Mouse (Mus musculus): ENCODE measurements around the gene Rab11fip3. TPM values are rescaled to one million over a fixed set of nuclear protein-coding genes. Genes with fewer than 3 reads are reported as not detected.
A peak's percentile ranks its signal among the peaks of the same experiment; 100 is the strongest.

Rab11fip3 gene
- polyA plus RNA-seq, 2 experiments from 2014 or later = 1.8 to 2.3 TPM

DNA sequence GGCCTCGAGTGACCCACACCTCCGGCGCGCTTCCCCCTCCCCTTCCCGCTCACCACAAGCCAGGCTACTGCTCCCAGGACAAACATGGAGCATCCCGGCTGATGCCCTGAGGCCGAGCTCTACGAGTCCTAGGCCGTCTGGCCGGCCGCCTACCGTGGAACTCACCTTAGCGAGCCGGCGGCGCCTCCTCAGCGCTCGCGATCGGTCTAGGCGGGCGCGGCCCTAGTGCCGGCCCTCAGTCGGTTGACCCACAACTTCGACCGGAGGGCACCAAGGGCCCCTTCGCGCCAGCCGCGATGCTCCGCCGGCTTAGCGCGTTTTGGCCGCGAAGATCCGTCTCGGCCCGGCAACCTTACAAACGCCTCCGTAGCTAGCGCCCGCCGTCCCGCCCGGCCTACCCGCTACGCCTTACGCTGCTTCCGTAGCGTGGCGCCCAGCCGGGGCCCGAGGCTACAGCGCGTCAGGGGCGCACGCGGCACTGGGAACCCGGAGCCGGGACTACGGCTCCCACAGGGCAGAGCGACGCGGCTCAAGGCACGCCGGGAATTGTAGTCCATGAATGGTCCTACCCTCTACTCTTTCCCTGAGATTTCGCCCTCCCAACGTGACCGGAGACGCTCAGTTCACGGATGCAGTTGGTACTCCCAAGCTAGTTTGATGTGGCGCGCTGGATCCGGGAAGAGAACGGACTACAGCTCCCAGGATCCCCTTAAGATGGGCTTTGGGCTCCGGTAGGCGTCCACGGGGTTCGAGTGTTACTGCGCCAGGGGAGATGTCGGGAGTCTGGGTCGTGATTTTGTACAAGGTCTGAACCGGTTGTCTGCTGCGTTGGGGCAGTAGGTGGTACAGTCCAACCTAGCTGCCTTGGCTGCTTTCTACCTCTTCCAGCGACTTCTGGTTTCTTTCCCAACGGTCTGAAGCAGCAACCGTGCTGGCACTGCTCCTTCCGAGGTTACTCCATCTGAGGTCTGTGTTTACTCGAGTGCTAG lies 83.8 kb downstream of the Rab11fip3 start, which contains the start of gene Capn15:
Capn15 (minus strand) TSS at position 491 of the 989 bp plus-strand sequence.
- ATAC-seq = peak; percentile 98

- ATAC-seq = no peak
These were observed 84.6 kb downstream of the Rab11fip3 start for GRCm38 (mm10) chr17:25984556-25985305.

- ATAC-seq = no peak
These were observed 85.3 kb downstream of the Rab11fip3 start for GRCm38 (mm10) chr17:25984066-25984465.

- no peak for ATAC-seq
These were observed 86.4 kb downstream of the Rab11fip3 start for GRCm38 (mm10) chr17:25982913-25983312.

DNA sequence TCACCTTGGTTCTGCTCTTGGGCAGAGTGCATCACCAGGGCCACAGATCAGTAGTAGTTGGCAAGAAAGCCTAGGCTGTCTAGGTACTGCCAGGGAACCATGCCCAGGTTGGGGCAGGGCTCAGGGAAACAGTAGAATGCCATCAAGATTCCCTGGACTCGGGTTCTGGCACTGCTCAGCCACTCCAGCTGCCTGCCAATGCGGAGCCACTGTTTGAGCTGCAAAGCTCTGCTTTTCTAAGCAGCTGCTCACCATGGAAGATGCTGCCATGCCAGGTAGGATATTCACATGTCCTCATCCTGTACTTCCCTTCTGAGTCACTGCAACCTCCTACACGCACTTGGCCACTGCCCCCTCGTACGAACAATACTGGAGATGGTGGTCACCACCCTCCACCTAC lies 88.5 kb downstream of the Rab11fip3 start:
- no peak for ATAC-seq

- ATAC-seq = no peak
These were observed 89.3 kb downstream of the Rab11fip3 start for GRCm38 (mm10) chr17:25979829-25980738.

- peak; percentile 76 for ATAC-seq
These were observed 98.2 kb downstream of the Rab11fip3 start for GRCm38 (mm10) chr17:25970954-25971707.

DNA sequence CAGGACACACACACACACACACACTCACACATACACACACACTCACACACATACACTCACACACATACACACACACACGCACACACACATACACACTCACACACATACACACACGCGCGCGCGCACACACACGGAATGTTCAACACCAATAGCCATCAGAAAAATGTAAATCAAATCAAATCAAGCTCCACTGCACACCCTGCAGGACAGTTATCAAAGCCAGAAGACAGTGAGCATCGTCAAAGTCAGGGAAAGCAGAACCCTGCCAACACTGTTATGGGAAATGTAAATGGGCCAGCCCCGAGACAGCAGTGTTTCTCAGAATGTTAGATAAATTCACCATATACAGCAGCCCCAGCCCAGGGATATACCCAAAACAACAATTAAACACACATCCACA lies 98.9 kb downstream of the Rab11fip3 start:
- ATAC-seq = peak; percentile 45

GRCm38 (mm10) chr17:25968176-25968575 lies 101.2 kb downstream of the Rab11fip3 start:
- no peak for ATAC-seq

DNA sequence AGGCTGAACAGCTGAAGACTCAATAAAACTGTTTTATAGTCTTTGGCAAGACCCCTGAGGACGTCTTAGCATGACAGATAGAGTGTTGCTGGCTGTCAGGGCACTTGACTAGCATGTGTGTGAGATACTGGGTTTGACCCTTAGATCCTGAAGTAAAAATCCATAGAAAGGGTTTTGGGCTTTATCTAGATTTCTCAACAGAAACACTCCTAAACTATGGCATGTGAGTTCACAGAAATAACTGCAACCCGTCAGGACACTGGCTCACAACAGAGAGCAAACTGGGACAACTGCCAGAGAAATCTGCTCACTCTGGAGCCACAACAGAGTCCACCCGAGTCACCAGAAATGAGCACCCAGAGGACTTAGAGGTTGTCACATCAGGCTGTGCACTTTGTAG lies 101.7 kb downstream of the Rab11fip3 start:
- ATAC-seq = no peak

- no peak for ATAC-seq
These were observed 105.1 kb downstream of the Rab11fip3 start for GRCm38 (mm10) chr17:25964271-25964670.

DNA sequence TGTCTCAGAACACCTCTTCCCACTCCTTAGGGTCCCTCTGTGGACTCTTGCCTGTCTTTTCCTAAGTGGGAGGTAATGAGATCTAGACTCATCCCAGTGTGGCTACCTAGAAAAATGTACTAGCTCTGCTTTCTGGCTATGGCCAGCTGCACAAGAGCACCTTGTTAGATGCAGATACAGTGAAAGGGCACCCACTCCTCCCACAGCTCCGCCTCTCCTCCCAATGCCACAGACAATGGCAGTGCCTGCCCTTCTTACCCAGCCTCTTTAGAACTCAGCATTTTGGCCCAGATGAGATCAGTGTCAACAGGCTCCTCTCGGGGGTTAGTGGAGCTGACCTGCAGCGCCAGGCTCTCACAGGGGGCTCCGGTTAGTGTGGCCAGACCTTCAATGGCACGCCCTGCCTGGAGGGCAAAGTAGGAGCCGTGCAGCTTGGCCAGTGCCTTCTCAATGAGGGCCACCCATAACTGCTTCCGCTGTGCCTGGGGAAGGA lies 106.9 kb downstream of the Rab11fip3 start:
- ATAC-seq = no peak

GRCm38 (mm10) chr17:25961566-25961965 lies 107.8 kb downstream of the Rab11fip3 start:
- ATAC-seq = no peak

GRCm38 (mm10) chr17:25959630-25960467 lies 109.5 kb downstream of the Rab11fip3 start:
- ATAC-seq = no peak

DNA sequence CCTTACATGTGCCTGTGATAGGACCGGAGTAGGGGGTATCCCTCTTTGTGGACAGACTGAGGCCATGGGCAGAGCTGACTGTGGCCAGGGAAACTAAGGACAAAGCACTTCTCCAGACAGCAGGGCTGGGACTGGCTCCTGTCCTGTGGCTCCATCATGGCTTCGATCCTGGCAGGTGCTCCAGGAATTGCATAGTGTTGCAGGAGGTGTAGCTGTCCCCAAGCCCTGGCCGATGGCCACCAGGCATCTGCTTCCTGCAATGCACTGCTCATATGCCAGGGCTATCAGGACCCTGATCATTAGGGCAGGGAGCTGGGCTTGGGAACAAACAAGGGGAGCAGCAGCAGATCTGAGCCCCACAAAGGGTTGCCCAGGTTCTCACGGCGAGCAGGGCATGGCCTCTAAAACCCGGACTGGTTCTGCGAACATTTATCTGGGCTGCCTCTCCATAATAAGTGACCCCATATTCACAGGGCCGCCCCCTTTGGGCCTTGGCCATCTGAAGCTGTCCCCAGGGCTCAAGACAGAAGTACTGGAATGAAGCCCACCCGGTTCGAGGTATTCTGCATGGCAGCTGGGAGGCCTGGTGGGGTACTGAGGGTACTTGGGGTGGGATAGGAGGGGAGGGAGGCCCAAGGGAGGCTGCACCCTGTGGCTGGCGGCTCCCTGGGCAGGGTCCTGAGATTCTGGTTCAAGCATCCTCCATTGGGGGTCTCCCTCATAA lies 110.4 kb downstream of the Rab11fip3 start:
- ATAC-seq = no peak

DNA sequence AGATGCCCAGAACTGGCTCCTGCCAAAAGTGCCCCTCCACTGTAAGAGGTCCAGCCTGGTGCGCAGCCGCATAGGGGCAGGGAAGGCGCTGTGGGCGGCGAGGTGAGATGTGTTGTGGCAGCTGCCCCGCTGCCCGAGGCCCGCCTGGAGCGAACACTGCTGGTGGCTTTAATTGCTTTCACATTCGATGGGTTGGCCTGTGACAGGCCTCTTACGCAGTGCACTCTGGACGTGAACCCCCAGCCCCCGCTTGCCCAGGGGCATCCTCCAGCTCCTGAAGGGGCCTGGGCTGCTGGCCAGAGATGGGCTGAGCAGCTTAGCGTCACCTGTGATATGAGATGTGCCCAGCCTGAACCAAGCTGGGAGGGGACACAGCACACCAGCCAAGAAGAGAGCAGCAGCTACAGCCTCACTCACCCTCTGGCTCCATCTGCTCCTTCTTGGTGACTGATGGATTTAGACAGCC lies 111.7 kb downstream of the Rab11fip3 start:
- no peak for ATAC-seq

DNA sequence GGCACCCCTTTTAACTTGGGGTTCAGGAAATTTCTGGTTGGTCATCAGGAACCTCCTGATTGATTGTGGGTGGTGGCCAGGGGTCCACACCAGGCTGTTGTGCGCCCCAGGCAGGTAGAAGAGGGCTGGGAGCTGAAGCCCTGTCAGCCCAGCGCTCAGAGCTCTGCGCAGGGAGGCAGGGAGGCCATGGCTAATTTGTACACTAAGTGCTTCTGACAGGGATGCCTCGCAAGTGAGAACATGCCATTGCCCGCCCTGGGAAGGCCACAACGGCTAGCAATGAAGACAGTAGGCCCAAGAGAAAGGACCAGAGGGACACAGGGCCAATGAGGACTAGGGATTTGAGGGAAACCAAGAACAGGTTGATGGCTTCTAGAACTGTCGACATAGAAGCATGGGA lies 112.7 kb downstream of the Rab11fip3 start:
- no peak for ATAC-seq

DNA sequence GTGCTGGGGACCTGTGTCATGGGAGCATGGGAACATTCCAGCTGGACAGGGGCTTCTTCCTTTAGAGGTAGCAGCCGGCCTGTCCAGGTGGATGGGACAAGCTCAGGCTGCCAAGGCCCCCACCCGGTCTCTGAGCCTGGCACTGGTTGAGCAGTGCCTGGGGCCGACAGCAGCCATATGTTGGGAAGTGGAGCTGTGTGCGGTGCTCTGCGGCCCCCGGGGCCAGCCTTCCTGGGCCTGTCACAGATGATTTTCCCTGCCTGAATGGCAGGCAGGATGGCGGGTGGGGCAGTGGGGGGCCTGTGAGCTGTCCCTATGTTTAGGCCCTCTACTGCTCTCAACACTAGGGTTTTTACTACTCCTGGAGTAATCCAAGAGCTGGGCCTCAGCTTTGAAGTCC lies 113.2 kb downstream of the Rab11fip3 start:
- no peak for ATAC-seq

DNA sequence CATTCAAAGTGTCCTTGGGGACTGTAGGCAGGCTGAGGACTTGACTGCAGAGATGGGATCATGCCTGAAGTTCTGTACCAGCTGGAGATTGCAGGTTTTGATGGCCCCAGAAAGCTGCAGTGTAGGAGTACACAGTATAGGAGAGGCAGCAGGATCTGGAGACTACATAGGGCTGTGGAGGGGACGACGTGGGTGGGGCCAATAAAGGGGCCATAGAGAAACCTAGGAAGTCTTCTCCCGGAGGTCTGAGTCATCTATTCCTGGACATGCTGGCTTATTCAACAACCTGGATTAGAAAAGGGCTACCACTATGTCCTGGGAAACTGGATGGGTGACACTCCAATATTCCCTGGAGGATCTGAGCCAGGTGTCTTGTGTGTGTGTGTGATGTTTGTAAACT lies 113.6 kb downstream of the Rab11fip3 start:
- ATAC-seq = no peak

GRCm38 (mm10) chr17:25954671-25955070 lies 114.7 kb downstream of the Rab11fip3 start:
- ATAC-seq = no peak

All from CD4-positive, CD25-positive, alpha-beta regulatory T cell, adult 4 months (primary cell).